Mouse (Mus musculus) CH12.LX (cell line): ENCODE results near the gene Ctsc.

Experiments used
- CTCF ChIP-seq, 2 experiments: IDR thresholded peaks in 1 of 2; conservative IDR thresholded peaks in 1 of 2; 2 replicates each; pipeline ENCODE4 v1.5.1; 2011 to 2012; ENCODE audit warnings: low read depth in 2 of 2, low read length in 2 of 2, improper control_type of control experiment in 1 of 2, inconsistent platforms in 1 of 2, mild to moderate bottlenecking in 1 of 2, moderate library complexity in 1 of 2
- ELF1 ChIP-seq: IDR thresholded peaks from 2 replicates; pipeline ENCODE4 v1.6.1; 2014; ENCODE audit warnings: low read depth, mild to moderate bottlenecking, inconsistent platforms, low read length, improper control_type of control experiment
- GABPA ChIP-seq: IDR thresholded peaks from 2 replicates; pipeline ENCODE4 v1.6.1; 2012; ENCODE audit warnings: low read depth, low read length, improper control_type of control experiment, inconsistent platforms; ENCODE audit not compliant: insufficient replicate concordance
- MEF2A ChIP-seq: IDR thresholded peaks from 2 replicates; pipeline ENCODE4 v1.6.1; 2014; ENCODE audit warnings: low read depth, mild to moderate bottlenecking, inconsistent platforms, low read length, improper control_type of control experiment, borderline replicate concordance
- MYC ChIP-seq: IDR thresholded peaks from 2 replicates; pipeline ENCODE4 v1.6.1; 2011; ENCODE audit warnings: low read depth, mild to moderate bottlenecking, improper control_type of control experiment, low read length
- POLR2A ChIP-seq: IDR thresholded peaks from 2 replicates; pipeline ENCODE4 v1.6.1; 2011; ENCODE audit warnings: low read depth, mild to moderate bottlenecking, improper control_type of control experiment, low read length
- POLR2AphosphoS2 ChIP-seq: IDR thresholded peaks from 2 replicates; pipeline ENCODE4 v1.6.1; 2011; ENCODE audit warnings: low read depth, low read length, improper control_type of control experiment
- SMC3 ChIP-seq: IDR thresholded peaks from 2 replicates; pipeline ENCODE4 v1.6.1; 2011; ENCODE audit warnings: low read depth, low read length, improper control_type of control experiment
- USF1 ChIP-seq: IDR thresholded peaks from 2 replicates; pipeline ENCODE4 v1.6.1; 2014; ENCODE audit warnings: low read depth, mild to moderate bottlenecking, inconsistent platforms, low read length, improper control_type of control experiment
- USF2 ChIP-seq: conservative IDR thresholded peaks from 2 replicates; pipeline ENCODE4 v1.6.1; 2011; ENCODE audit warnings: low read depth, low read length, improper control_type of control experiment
- ZMIZ1 ChIP-seq: IDR thresholded peaks from 2 replicates; pipeline ENCODE4 v1.6.1; 2012; ENCODE audit warnings: low read depth, mild to moderate bottlenecking, inconsistent platforms, low read length, improper control_type of control experiment
- ZNF384 ChIP-seq: IDR thresholded peaks from 2 replicates; pipeline ENCODE4 v1.6.1; 2012; ENCODE audit warnings: low read depth, low read length, improper control_type of control experiment, inconsistent platforms

GRCm38 (mm10) chr7:88269913-88270312, 8.0 kb upstream of the Ctsc start:
- TF ChIP-seq POLR2A = no peak
- TF ChIP-seq USF2 = no peak
- no peak for TF ChIP-seq SMC3
- no peak for TF ChIP-seq MEF2A
- no peak for TF ChIP-seq POLR2AphosphoS2
- TF ChIP-seq USF1 = no peak
- TF ChIP-seq ZMIZ1 = no peak
- TF ChIP-seq ELF1 = no peak
- no peak for TF ChIP-seq CTCF (conservative IDR thresholded peaks at IDR 0.05 in 1 of 2, IDR thresholded peaks at IDR 0.05 in 1 of 2; ENCODE audit: low read depth in 2 of 2, low read length in 2 of 2)
- TF ChIP-seq ZNF384 = no peak
- no peak for TF ChIP-seq GABPA
- no peak for TF ChIP-seq MYC
